Mouse (Mus musculus): Measurements from ENCODE around the gene Tcf7l2.

- TF ChIP-seq TBP (conservative IDR thresholded peaks at IDR 0.05; ENCODE audit: low read depth, low read length) (no peak), SMC3 (IDR thresholded peaks at IDR 0.05; ENCODE audit: low read depth, low read length) (no peak), POLR2A (IDR thresholded peaks at IDR 0.05; ENCODE audit: low read depth, low read length) (no peak), CTCF (conservative IDR thresholded peaks at IDR 0.05 in 1 of 2, IDR thresholded peaks at IDR 0.05 in 1 of 2; ENCODE audit: low read depth in 2 of 2, low read length in 2 of 2) (no peak), E2F4 (IDR thresholded peaks at IDR 0.05; ENCODE audit: insufficient replicate concordance, low read depth, low read length) (no peak), MXI1 (IDR thresholded peaks at IDR 0.05; ENCODE audit: low read depth, low read length) (no peak), MYC (IDR thresholded peaks at IDR 0.05; ENCODE audit: low read depth, low read length) (no peak), CHD2 (IDR thresholded peaks at IDR 0.05; ENCODE audit: low read length) (no peak), ZMIZ1 (IDR thresholded peaks at IDR 0.05; ENCODE audit: low read depth, low read length) (no peak), ZNF384 (IDR thresholded peaks at IDR 0.05; ENCODE audit: low read depth, low read length) (no peak), POLR2AphosphoS2 (IDR thresholded peaks at IDR 0.05; ENCODE audit: low read depth, low read length) (no peak)
These were observed 70.6 kb downstream of the Tcf7l2 start for GRCm38 (mm10) chr19:55812236-55812635.

Measured in CH12.LX (cell line).